Mouse (Mus musculus): ENCODE data around the gene Rmnd5b.

DNA sequence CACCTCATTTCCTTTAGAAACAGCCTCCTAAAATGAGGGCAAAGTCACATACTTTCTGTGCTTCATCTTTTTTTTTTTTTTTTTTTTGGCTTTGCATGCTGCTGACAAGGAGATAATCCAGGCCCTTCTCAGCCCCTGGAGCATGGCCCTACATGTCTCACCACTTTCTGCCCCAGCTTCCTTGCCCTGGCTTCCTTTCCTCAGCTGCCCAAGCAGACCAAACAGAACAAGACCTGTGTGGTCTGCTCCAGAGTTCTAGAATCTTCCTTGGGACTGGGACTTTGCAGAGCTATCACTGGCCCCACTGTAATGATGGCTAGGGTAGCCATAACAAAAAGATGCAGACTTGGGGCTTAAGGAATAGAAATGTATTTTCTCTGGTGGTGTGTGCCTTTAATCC, 45.7 kb downstream of the Rmnd5b start:
- TF ChIP-seq POLR2A (IDR thresholded peaks at IDR 0.05; ENCODE audit: low read depth, low read length) (no peak), CTCF (conservative IDR thresholded peaks at IDR 0.05; ENCODE audit: insufficient read depth, insufficient read length, low read depth, low read length) (no peak)

Data from kidney, adult 2 months (tissue).